Comparison of ENCODE assay signal across 15 mouse cellular contexts in genomic region chr7:34913956-34914355, GRCm38 (mm10).
"Had no signal": no experiment of that assay in that cellular context is flagged by ENCODE, and none has a peak within 500 bp of the region (broad histone marks: within the 10 kb centered on the region; RNA-seq: fewer than 3 reads in every experiment).

No protein-coding gene starts in this region.

- H3K36me3 ChIP-seq: intestine, embryonic 15.5 days; limb, embryonic 15.5 days; liver, embryonic 15.5 days; midbrain, embryonic 13.5 days; neural tube, embryonic 15.5 days had no signal

- H3K27ac ChIP-seq: hindbrain, embryonic 14.5 days; intestine, embryonic 15.5 days; limb, embryonic 15.5 days; liver, embryonic 15.5 days; midbrain, embryonic 13.5 days; neural tube, embryonic 15.5 days; stomach, postnatal 0 days had no signal

- ATAC-seq: intestine, embryonic 15.5 days; midbrain, embryonic 13.5 days had no signal

- H3K4me2 ChIP-seq: limb, embryonic 15.5 days had no signal

- DNase-seq: layer of hippocampus, adult 9-11 months; layer of hippocampus, postnatal 36 days; lung, embryonic 14.5 days; lung, postnatal 10 days; lung, postnatal 4 days; right cerebral cortex, adult 18-20 months; right cerebral cortex, postnatal 25 days; thymus, postnatal 4 days had no signal

- H3K9ac ChIP-seq: hindbrain, embryonic 14.5 days; intestine, embryonic 15.5 days; limb, embryonic 15.5 days; liver, embryonic 15.5 days; lung, embryonic 14.5 days; midbrain, embryonic 13.5 days; neural tube, embryonic 15.5 days had no signal

- H3K9me3 ChIP-seq: intestine, embryonic 15.5 days; limb, embryonic 15.5 days; liver, embryonic 15.5 days; midbrain, embryonic 13.5 days; neural tube, embryonic 15.5 days had no signal

- H3K27me3 ChIP-seq: intestine, embryonic 15.5 days; midbrain, embryonic 13.5 days; neural tube, embryonic 15.5 days had no signal

- H3K4me3 ChIP-seq: liver, embryonic 15.5 days; neural tube, embryonic 15.5 days had no signal
